Mouse (Mus musculus) embryonic facial prominence, embryonic 12.5 days (tissue): ENCODE measurements around the gene Dchs2. TPM values are rescaled to one million over a fixed set of nuclear protein-coding genes. Genes with fewer than 3 reads are reported as not detected.

Experiments used
- ATAC-seq: fragments of 200-750 bp; cut with Nextera tagmentation; 2 replicates; pipeline ENCODE4 v1.8.0; 2017; ENCODE audit not compliant: insufficient number of reproducible peaks, insufficient read depth, low FRiP score, low TSS enrichment
- H3K27ac ChIP-seq: fragments of 300-500 bp; sonication (generic); 2 replicates; pipeline ENCODE4 v1.5.1; 2016; ENCODE audit warnings: mild to moderate bottlenecking
- H3K27me3 ChIP-seq: fragments of 300-500 bp; sonication (generic); 2 replicates; pipeline ENCODE4 v1.6.1; 2016; ENCODE audit warnings: mild to moderate bottlenecking, moderate library complexity
- H3K36me3 ChIP-seq: fragments of 300-500 bp; sonication (generic); 2 replicates; pipeline ENCODE4 v1.6.1; 2016; ENCODE audit warnings: mild to moderate bottlenecking
- H3K4me1 ChIP-seq: fragments of 300-500 bp; sonication (generic); 2 replicates; pipeline ENCODE4 v1.6.1; 2016
- H3K4me2 ChIP-seq: fragments of 300-500 bp; sonication (generic); replicated peaks from 2 replicates; pipeline ENCODE4 v1.6.1; 2016; ENCODE audit warnings: mild to moderate bottlenecking, moderate library complexity
- H3K4me3 ChIP-seq: fragments of 300-500 bp; sonication (generic); 2 replicates; pipeline ENCODE4 v1.5.1; 2016; ENCODE audit warnings: mild to moderate bottlenecking
- H3K9ac ChIP-seq: fragments of 300-500 bp; sonication (generic); 2 replicates; pipeline ENCODE4 v1.6.1; 2016; ENCODE audit warnings: mild to moderate bottlenecking, moderate library complexity
- H3K9me3 ChIP-seq: fragments of 300-500 bp; sonication (generic); 2 replicates; pipeline ENCODE4 v1.6.1; 2016; ENCODE audit warnings: mild to moderate bottlenecking, moderate library complexity
- WGBS: fragments of 180-500 bp; shearing (Covaris S2); methylation state at CpG from one replicate; pipeline ENCODE4 v1.1.7; 2016; 5-methylcytosine and 5-hydroxymethylcytosine counted together
- polyA plus RNA-seq: library from polyadenylated mRNA; unstranded; fragments of >200 nt; fragmentation: Nextera tagmentation; extraction: Ambion mirVana; gene quantifications from 2 replicates; pipeline ENCODE4 v1.2.1, GENCODE M21; 2016

The Dchs2 gene
- polyA plus RNA-seq, result 0.20 and 0.27 TPM in 2 replicates

GRCm38 (mm10) chr3:83127726-83128448, at the start of gene Dchs2:
TSS of gene Dchs2 (plus strand) at chr3:83127948.
- Histone ChIP-seq H3K9ac (peak within 1 kb of the TSS; percentile 37), H3K9me3 (no peaks in the 10 kb centered on the region), H3K4me1 (peaks cover 14% of the 10 kb centered on the region), H3K27ac (no peak within 1 kb of the TSS), H3K36me3 (no peaks in the 10 kb centered on the region), H3K4me3 (peak within 1 kb of the TSS; percentile 50), H3K27me3 (peaks cover 77% of the 10 kb centered on the region), H3K4me2 (peak within 1 kb of the TSS; percentile 89)
- WGBS, result under 1% methylated on average over 55 of the region's 55 CpGs
- ATAC-seq, result no peak

GRCm38 (mm10) chr3:83080567-83081055, 47.1 kb upstream of the Dchs2 start:
- peak; percentile 74 for ATAC-seq
- Histone ChIP-seq H3K4me1 (peaks cover 4% of the 10 kb centered on the region; the same call in 1 of the 2 replicates), H3K27ac (no peak overlapping the region), H3K27me3 (no peaks in the 10 kb centered on the region; the same call in 1 of the 2 replicates), H3K9me3 (no peaks in the 10 kb centered on the region), H3K4me3 (peak overlapping the region; percentile 15; the same call in 1 of the 2 replicates), H3K9ac (no peak overlapping the region), H3K36me3 (no peaks in the 10 kb centered on the region), H3K4me2 (peak overlapping the region; percentile 50)
- WGBS, result 3% methylated on average over 11 of the region's 11 CpGs

GRCm38 (mm10) chr3:83097586-83097985, 30.2 kb upstream of the Dchs2 start:
- ATAC-seq, result no peak
- H3K27me3 ChIP-seq, result no peaks in the 10 kb centered on the region
- WGBS, result 54% methylated on average over 6 of the region's 6 CpGs
- H3K9me3 ChIP-seq, result no peaks in the 10 kb centered on the region
- peaks cover 9% of the 10 kb centered on the region for H3K4me1 ChIP-seq
- no peak overlapping the region for H3K4me3 ChIP-seq
- no peak overlapping the region for H3K4me2 ChIP-seq
- no peak overlapping the region for H3K27ac ChIP-seq
- H3K36me3 ChIP-seq, result no peaks in the 10 kb centered on the region
- H3K9ac ChIP-seq, result no peak overlapping the region

- H3K36me3 ChIP-seq, result no peaks in the 10 kb centered on the region
- no peak overlapping the region for H3K27ac ChIP-seq
These were observed 29.2 kb upstream of the Dchs2 start for GRCm38 (mm10) chr3:83098546-83099034.

GRCm38 (mm10) chr3:83099139-83099538, 28.6 kb upstream of the Dchs2 start:
- Histone ChIP-seq H3K9me3 (no peaks in the 10 kb centered on the region), H3K4me3 (no peak overlapping the region), H3K9ac (no peak overlapping the region), H3K4me2 (peak overlapping the region; percentile 41), H3K27ac (no peak overlapping the region), H3K36me3 (no peaks in the 10 kb centered on the region), H3K4me1 (peaks cover 9% of the 10 kb centered on the region), H3K27me3 (no peaks in the 10 kb centered on the region)
- ATAC-seq, result no peak
- 95% methylated on average over 1 of the region's 1 CpGs for WGBS

More at GRCm38 (mm10) chr3:83098546-83099034, 29.2 kb upstream of the Dchs2 start:
- Histone ChIP-seq H3K4me3 (0 out of 2 replicates have a peak overlapping the region, but pooled peaks have one; percentile 10), H3K27me3 (no peaks in the 10 kb centered on the region), H3K4me2 (peak overlapping the region; percentile 41), H3K9me3 (no peaks in the 10 kb centered on the region), H3K4me1 (peaks cover 9% of the 10 kb centered on the region), H3K9ac (no peak overlapping the region)
- no peak for ATAC-seq
- 17% methylated on average over 14 of the region's 14 CpGs for WGBS

- no peak overlapping the region for H3K4me2 ChIP-seq
- H3K27me3 ChIP-seq, result no peaks in the 10 kb centered on the region
- H3K27ac ChIP-seq, result no peak overlapping the region
- no peaks in the 10 kb centered on the region for H3K9me3 ChIP-seq
- H3K4me1 ChIP-seq, result peaks cover 9% of the 10 kb centered on the region
- no peaks in the 10 kb centered on the region for H3K36me3 ChIP-seq
- H3K4me3 ChIP-seq, result no peak overlapping the region
- 72% methylated on average over 6 of the region's 6 CpGs for WGBS
- ATAC-seq, result no peak
- H3K9ac ChIP-seq, result no peak overlapping the region
These were observed 28.1 kb upstream of the Dchs2 start for GRCm38 (mm10) chr3:83099651-83100050.

- no peak overlapping the region for H3K4me2 ChIP-seq
- H3K9ac ChIP-seq, result no peak overlapping the region
- WGBS, result 89% methylated on average over 6 of the region's 6 CpGs
- no peak for ATAC-seq
- no peaks in the 10 kb centered on the region for H3K9me3 ChIP-seq
- H3K4me1 ChIP-seq, result peaks cover 9% of the 10 kb centered on the region
- H3K36me3 ChIP-seq, result no peaks in the 10 kb centered on the region
- no peak overlapping the region for H3K27ac ChIP-seq
- H3K27me3 ChIP-seq, result no peaks in the 10 kb centered on the region
- H3K4me3 ChIP-seq, result no peak overlapping the region
These were observed 25.5 kb upstream of the Dchs2 start for GRCm38 (mm10) chr3:83102286-83102685.

GRCm38 (mm10) chr3:83110163-83110562, 17.6 kb upstream of the Dchs2 start:
- no peak overlapping the region for H3K27ac ChIP-seq
- no peak for ATAC-seq
- no peak overlapping the region for H3K4me3 ChIP-seq
- H3K36me3 ChIP-seq, result no peaks in the 10 kb centered on the region
- peaks cover 3% of the 10 kb centered on the region; the same call in 1 of the 2 replicates for H3K4me1 ChIP-seq
- WGBS, result 24% methylated on average over 4 of the region's 4 CpGs
- H3K27me3 ChIP-seq, result peaks cover 11% of the 10 kb centered on the region; the same call in 1 of the 2 replicates
- no peak overlapping the region for H3K4me2 ChIP-seq
- H3K9me3 ChIP-seq, result no peaks in the 10 kb centered on the region
- no peak overlapping the region for H3K9ac ChIP-seq

GRCm38 (mm10) chr3:83111485-83112261, 16.1 kb upstream of the Dchs2 start:
- Histone ChIP-seq H3K36me3 (no peaks in the 10 kb centered on the region), H3K9me3 (no peaks in the 10 kb centered on the region), H3K27ac (no peak overlapping the region), H3K4me3 (no peak overlapping the region), H3K4me2 (no peak overlapping the region), H3K4me1 (peaks cover 3% of the 10 kb centered on the region; the same call in 1 of the 2 replicates), H3K9ac (no peak overlapping the region), H3K27me3 (peaks cover 11% of the 10 kb centered on the region; the same call in 1 of the 2 replicates)
- ATAC-seq, result no peak
- 42% methylated on average over 7 of the region's 7 CpGs for WGBS

- no peaks in the 10 kb centered on the region for H3K9me3 ChIP-seq
- H3K4me1 ChIP-seq, result peaks cover 3% of the 10 kb centered on the region; the same call in 1 of the 2 replicates
- H3K27ac ChIP-seq, result no peak overlapping the region
- 31% methylated on average over 3 of the region's 3 CpGs for WGBS
- no peak overlapping the region for H3K9ac ChIP-seq
- no peak for ATAC-seq
- H3K4me3 ChIP-seq, result no peak overlapping the region
- no peaks in the 10 kb centered on the region for H3K36me3 ChIP-seq
- H3K27me3 ChIP-seq, result peaks cover 11% of the 10 kb centered on the region; the same call in 1 of the 2 replicates
- no peak overlapping the region for H3K4me2 ChIP-seq
These were observed 14.9 kb upstream of the Dchs2 start for GRCm38 (mm10) chr3:83112869-83113268.

GRCm38 (mm10) chr3:83114946-83115345, 12.8 kb upstream of the Dchs2 start:
- Histone ChIP-seq H3K9ac (no peak overlapping the region), H3K27me3 (peaks cover 11% of the 10 kb centered on the region; the same call in 1 of the 2 replicates), H3K9me3 (no peaks in the 10 kb centered on the region), H3K36me3 (no peaks in the 10 kb centered on the region), H3K27ac (no peak overlapping the region), H3K4me2 (no peak overlapping the region), H3K4me3 (no peak overlapping the region), H3K4me1 (peaks cover 3% of the 10 kb centered on the region; the same call in 1 of the 2 replicates)
- 51% methylated on average over 1 of the region's 1 CpGs for WGBS
- no peak for ATAC-seq
